Mouse (Mus musculus): Measurements from ENCODE around the gene Gpr107. TPM values are rescaled to one million over a fixed set of nuclear protein-coding genes. Genes with fewer than 3 reads are reported as not detected.
A peak's percentile ranks its signal among the peaks of the same experiment; 100 is the strongest.

Gene Gpr107
- polyA plus RNA-seq, 1 experiment from 2014 or later: 29.9 TPM

DNA sequence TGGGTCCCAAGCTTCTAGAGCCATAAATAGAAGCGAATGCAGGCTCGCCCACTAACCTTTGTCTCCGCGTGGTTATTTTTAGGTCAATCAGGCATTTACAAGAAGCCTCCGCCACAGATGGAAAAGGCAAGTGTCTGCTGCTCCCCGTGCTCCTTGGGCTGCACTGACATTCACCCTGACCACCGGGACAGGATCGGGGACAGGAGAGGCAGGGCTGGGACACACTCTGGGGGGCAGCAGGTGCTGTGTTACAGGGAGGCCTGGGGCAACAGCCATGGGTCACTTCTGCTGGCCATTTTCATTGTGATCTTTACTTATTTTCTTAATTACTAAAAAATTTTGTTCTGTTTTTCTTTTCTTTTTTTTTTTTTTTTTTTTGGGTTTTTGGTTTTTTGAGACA, 39.6 kb downstream of the Gpr107 start:
- peaks cover 10% of the 10 kb centered on the region for H3K4me1 ChIP-seq (ENCODE audit: control insufficient read depth, insufficient read depth, low read length)
- no peak overlapping the region for H3K4me3 ChIP-seq (ENCODE audit: low read length)
- 43% methylated on average over 8 of the region's 8 CpGs for WGBS
- H3K36me3 ChIP-seq (ENCODE audit: control insufficient read depth, insufficient read depth): peaks cover 43% of the 10 kb centered on the region
- ATAC-seq (replicated peaks; ENCODE audit: extremely low read depth, insufficient read depth, low FRiP score): no peak
- peak overlapping the region; percentile 92 for H3K27ac ChIP-seq (ENCODE audit: low read length)
- peak overlapping the region; percentile 36 for H3K4me2 ChIP-seq (ENCODE audit: low read depth, low read length)
- H3K9me3 ChIP-seq (replicated peaks; ENCODE audit: control insufficient read depth, low read length): no peaks in the 10 kb centered on the region
- H3K27me3 ChIP-seq (ENCODE audit: control insufficient read depth, insufficient read depth, low read length): no peaks in the 10 kb centered on the region
- H3K9ac ChIP-seq (ENCODE audit: low read length): peak overlapping the region; percentile 51

- Histone ChIP-seq H3K4me3 (ENCODE audit: low read length) (no peak overlapping the region), H3K4me2 (ENCODE audit: low read depth, low read length) (no peak overlapping the region), H3K4me1 (ENCODE audit: control insufficient read depth, insufficient read depth, low read length) (peaks cover 16% of the 10 kb centered on the region), H3K36me3 (ENCODE audit: control insufficient read depth, insufficient read depth) (peaks cover 31% of the 10 kb centered on the region), H3K9me3 (replicated peaks; ENCODE audit: control insufficient read depth, low read length) (no peaks in the 10 kb centered on the region), H3K27ac (ENCODE audit: low read length) (no peak overlapping the region), H3K27me3 (ENCODE audit: control insufficient read depth, insufficient read depth, low read length) (no peaks in the 10 kb centered on the region), H3K9ac (ENCODE audit: low read length) (0 out of 2 replicates have a peak overlapping the region, but pooled peaks have one; percentile 22)
- no peak for ATAC-seq (replicated peaks; ENCODE audit: extremely low read depth, insufficient read depth, low FRiP score)
- WGBS: 66% methylated on average over 7 of the region's 7 CpGs
Measured at GRCm38 (mm10) chr2:31194356-31195021, 42.4 kb downstream of the Gpr107 start.

DNA sequence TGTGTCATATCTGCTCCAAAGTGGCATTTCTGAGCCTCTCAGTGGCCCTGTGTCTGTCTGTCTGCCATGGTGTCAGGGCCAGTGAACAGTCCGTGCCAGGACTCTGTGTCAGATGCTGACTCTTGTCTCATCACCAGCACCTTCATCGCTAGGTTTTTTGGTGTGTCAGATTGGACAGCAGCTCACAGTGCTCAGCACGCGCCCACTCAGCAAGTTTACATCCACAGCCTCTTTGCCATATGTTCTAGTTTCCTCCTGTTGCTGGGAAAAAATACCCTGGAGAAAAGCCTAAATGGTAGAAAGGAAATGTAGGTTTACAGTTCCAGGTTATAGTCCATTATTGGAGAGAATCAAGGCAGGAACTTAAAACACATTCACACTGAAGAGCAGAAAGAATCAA, 46.5 kb downstream of the Gpr107 start:
- peaks cover 41% of the 10 kb centered on the region for H3K4me1 ChIP-seq (ENCODE audit: control insufficient read depth, insufficient read depth, low read length)
- 0 out of 2 replicates have a peak, but pooled peaks cover 8% of the 10 kb centered on the region for H3K36me3 ChIP-seq (ENCODE audit: control insufficient read depth, insufficient read depth)
- 52% methylated on average over 4 of the region's 4 CpGs for WGBS
- H3K4me2 ChIP-seq (ENCODE audit: low read depth, low read length): no peak overlapping the region
- no peaks in the 10 kb centered on the region for H3K9me3 ChIP-seq (replicated peaks; ENCODE audit: control insufficient read depth, low read length)
- no peak overlapping the region for H3K4me3 ChIP-seq (ENCODE audit: low read length)
- no peaks in the 10 kb centered on the region for H3K27me3 ChIP-seq (ENCODE audit: control insufficient read depth, insufficient read depth, low read length)
- H3K9ac ChIP-seq (ENCODE audit: low read length): no peak overlapping the region
- H3K27ac ChIP-seq (ENCODE audit: low read length): peak overlapping the region; percentile 85
- ATAC-seq (replicated peaks; ENCODE audit: extremely low read depth, insufficient read depth, low FRiP score): no peak

DNA sequence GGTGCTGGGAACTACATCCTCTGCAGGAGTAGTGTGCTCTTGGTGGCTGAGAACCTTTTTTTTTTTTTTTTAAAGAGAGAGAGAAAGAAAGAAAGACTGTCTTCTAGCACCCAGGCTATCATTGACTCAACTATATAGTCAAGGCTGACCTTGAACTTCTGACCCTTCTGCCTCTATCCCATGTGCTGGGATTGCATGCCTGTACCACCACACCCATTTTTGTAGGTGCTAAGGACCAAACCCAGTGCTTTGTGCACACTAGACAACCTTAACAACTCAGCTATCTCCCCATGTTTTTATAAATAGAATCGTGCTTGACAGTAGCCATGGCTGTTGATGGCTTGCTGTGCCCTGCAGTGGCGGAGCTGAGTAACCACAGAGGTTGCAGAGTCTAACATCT, 47.9 kb downstream of the Gpr107 start:
- ATAC-seq (replicated peaks; ENCODE audit: extremely low read depth, insufficient read depth, low FRiP score): no peak
- Histone ChIP-seq H3K9me3 (replicated peaks; ENCODE audit: control insufficient read depth, low read length) (no peaks in the 10 kb centered on the region), H3K36me3 (ENCODE audit: control insufficient read depth, insufficient read depth) (0 out of 2 replicates have a peak, but pooled peaks cover 6% of the 10 kb centered on the region), H3K27me3 (ENCODE audit: control insufficient read depth, insufficient read depth, low read length) (no peaks in the 10 kb centered on the region), H3K4me2 (ENCODE audit: low read depth, low read length) (no peak overlapping the region), H3K9ac (ENCODE audit: low read length) (no peak overlapping the region), H3K4me3 (ENCODE audit: low read length) (no peak overlapping the region), H3K4me1 (ENCODE audit: control insufficient read depth, insufficient read depth, low read length) (peaks cover 52% of the 10 kb centered on the region), H3K27ac (ENCODE audit: low read length) (peak overlapping the region; percentile 75)
- 53% methylated on average over 2 of the region's 2 CpGs for WGBS

GRCm38 (mm10) chr2:31201851-31202250, 49.7 kb downstream of the Gpr107 start:
- H3K36me3 ChIP-seq (ENCODE audit: control insufficient read depth, insufficient read depth): 0 out of 2 replicates have a peak, but pooled peaks cover 2% of the 10 kb centered on the region
- 53% methylated on average over 7 of the region's 7 CpGs for WGBS
- H3K4me2 ChIP-seq (ENCODE audit: low read depth, low read length): no peak overlapping the region
- H3K4me3 ChIP-seq (ENCODE audit: low read length): no peak overlapping the region
- no peaks in the 10 kb centered on the region for H3K9me3 ChIP-seq (replicated peaks; ENCODE audit: control insufficient read depth, low read length)
- H3K9ac ChIP-seq (ENCODE audit: low read length): no peak overlapping the region
- peak overlapping the region; percentile 77 for H3K27ac ChIP-seq (ENCODE audit: low read length)
- no peak for ATAC-seq (replicated peaks; ENCODE audit: extremely low read depth, insufficient read depth, low FRiP score)
- H3K27me3 ChIP-seq (ENCODE audit: control insufficient read depth, insufficient read depth, low read length): no peaks in the 10 kb centered on the region
- H3K4me1 ChIP-seq (ENCODE audit: control insufficient read depth, insufficient read depth, low read length): peaks cover 57% of the 10 kb centered on the region

- no peak overlapping the region for H3K9ac ChIP-seq (ENCODE audit: low read length)
- 50% methylated on average over 3 of the region's 3 CpGs for WGBS
- no peaks in the 10 kb centered on the region for H3K9me3 ChIP-seq (replicated peaks; ENCODE audit: control insufficient read depth, low read length)
- H3K4me3 ChIP-seq (ENCODE audit: low read length): no peak overlapping the region
- 0 out of 2 replicates have a peak, but pooled peaks cover 2% of the 10 kb centered on the region for H3K36me3 ChIP-seq (ENCODE audit: control insufficient read depth, insufficient read depth)
- H3K4me1 ChIP-seq (ENCODE audit: control insufficient read depth, insufficient read depth, low read length): peaks cover 62% of the 10 kb centered on the region
- ATAC-seq (replicated peaks; ENCODE audit: extremely low read depth, insufficient read depth, low FRiP score): no peak
- H3K27ac ChIP-seq (ENCODE audit: low read length): peak overlapping the region; percentile 77
- H3K4me2 ChIP-seq (ENCODE audit: low read depth, low read length): no peak overlapping the region
- H3K27me3 ChIP-seq (ENCODE audit: control insufficient read depth, insufficient read depth, low read length): no peaks in the 10 kb centered on the region
Measured at GRCm38 (mm10) chr2:31202357-31202756, 50.2 kb downstream of the Gpr107 start.

DNA sequence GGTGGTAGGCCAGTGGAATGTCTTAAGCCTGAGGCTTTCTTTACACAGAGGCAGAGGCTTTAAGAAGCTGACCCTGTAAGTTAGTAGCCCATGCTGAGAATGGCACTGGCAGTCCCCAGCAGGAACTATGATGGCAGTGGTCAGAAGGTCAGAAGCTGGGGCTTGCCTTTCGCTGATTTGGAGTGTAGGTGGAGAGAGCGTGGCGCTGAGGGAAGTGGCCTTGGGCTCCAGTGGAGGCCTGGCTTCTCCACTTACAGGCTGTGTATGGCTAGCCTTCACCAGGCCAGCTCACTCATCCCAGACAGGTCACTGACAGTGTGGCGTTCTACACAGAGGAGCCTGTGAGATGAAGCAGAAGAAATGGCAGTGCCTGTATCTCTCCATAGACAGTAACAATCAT, 50.8 kb downstream of the Gpr107 start:
- H3K27ac ChIP-seq (ENCODE audit: low read length): no peak overlapping the region
- no peaks in the 10 kb centered on the region for H3K27me3 ChIP-seq (ENCODE audit: control insufficient read depth, insufficient read depth, low read length)
- H3K9ac ChIP-seq (ENCODE audit: low read length): no peak overlapping the region
- H3K4me3 ChIP-seq (ENCODE audit: low read length): no peak overlapping the region
- WGBS: 71% methylated on average over 4 of the region's 4 CpGs
- ATAC-seq (replicated peaks; ENCODE audit: extremely low read depth, insufficient read depth, low FRiP score): no peak
- H3K4me1 ChIP-seq (ENCODE audit: control insufficient read depth, insufficient read depth, low read length): peaks cover 65% of the 10 kb centered on the region
- 0 out of 2 replicates have a peak, but pooled peaks cover 2% of the 10 kb centered on the region for H3K36me3 ChIP-seq (ENCODE audit: control insufficient read depth, insufficient read depth)
- no peaks in the 10 kb centered on the region for H3K9me3 ChIP-seq (replicated peaks; ENCODE audit: control insufficient read depth, low read length)
- no peak overlapping the region for H3K4me2 ChIP-seq (ENCODE audit: low read depth, low read length)

DNA sequence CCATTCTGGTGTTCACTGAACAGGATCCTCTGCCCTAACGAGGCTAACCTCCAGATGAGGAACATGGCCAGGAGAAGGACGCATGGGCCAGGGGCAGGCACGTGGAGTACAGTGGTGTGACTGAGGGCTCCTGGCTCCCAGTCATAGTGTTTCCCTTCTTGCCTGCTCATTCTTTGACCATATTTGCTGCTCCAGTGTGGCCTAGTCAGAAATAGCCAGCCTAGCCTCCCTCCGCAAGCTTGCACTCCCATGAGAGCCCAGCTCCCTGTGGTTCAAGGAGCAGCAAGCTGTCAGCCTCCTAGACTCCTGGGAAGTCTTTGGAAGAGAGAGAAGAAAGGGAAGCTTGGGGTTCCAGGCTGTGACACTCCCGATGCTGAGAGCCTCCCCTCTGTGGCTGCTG, 52.6 kb downstream of the Gpr107 start:
- H3K9ac ChIP-seq (ENCODE audit: low read length): peak overlapping the region; percentile 24; the same call in 1 of the 2 replicates
- no peak for ATAC-seq (replicated peaks; ENCODE audit: extremely low read depth, insufficient read depth, low FRiP score)
- H3K4me3 ChIP-seq (ENCODE audit: low read length): no peak overlapping the region
- peak overlapping the region; percentile 48 for H3K27ac ChIP-seq (ENCODE audit: low read length)
- no peaks in the 10 kb centered on the region for H3K9me3 ChIP-seq (replicated peaks; ENCODE audit: control insufficient read depth, low read length)
- H3K4me2 ChIP-seq (ENCODE audit: low read depth, low read length): no peak overlapping the region
- H3K36me3 ChIP-seq (ENCODE audit: control insufficient read depth, insufficient read depth): 0 out of 2 replicates have a peak, but pooled peaks cover 2% of the 10 kb centered on the region
- 59% methylated on average over 5 of the region's 5 CpGs for WGBS
- no peaks in the 10 kb centered on the region for H3K27me3 ChIP-seq (ENCODE audit: control insufficient read depth, insufficient read depth, low read length)
- peaks cover 74% of the 10 kb centered on the region for H3K4me1 ChIP-seq (ENCODE audit: control insufficient read depth, insufficient read depth, low read length)

DNA sequence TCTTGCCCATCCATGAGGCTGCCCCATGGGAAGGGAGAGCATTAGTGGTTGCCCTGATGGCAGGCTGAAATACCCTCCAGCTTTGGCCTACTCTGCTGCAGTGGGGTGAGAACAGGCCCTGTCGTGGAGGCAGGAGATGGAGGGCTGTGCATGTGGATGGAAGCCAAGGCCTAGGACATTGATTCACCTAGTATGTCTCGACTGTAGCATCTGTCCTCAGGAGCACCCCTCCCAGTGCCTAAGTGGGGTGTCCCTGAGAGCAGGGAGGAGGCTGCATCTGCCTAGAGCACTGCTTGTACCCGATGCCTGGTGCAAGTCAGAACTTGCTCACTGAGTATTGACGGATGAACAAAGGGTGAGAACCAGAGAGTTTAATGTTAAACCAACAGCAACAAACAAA, 54.1 kb downstream of the Gpr107 start:
- no peak overlapping the region for H3K4me2 ChIP-seq (ENCODE audit: low read depth, low read length)
- peak overlapping the region; percentile 30; the same call in 1 of the 2 replicates for H3K9ac ChIP-seq (ENCODE audit: low read length)
- H3K27ac ChIP-seq (ENCODE audit: low read length): no peak overlapping the region; the same call in 1 of the 2 replicates
- H3K27me3 ChIP-seq (ENCODE audit: control insufficient read depth, insufficient read depth, low read length): no peaks in the 10 kb centered on the region
- 69% methylated on average over 4 of the region's 4 CpGs for WGBS
- no peak overlapping the region for H3K4me3 ChIP-seq (ENCODE audit: low read length)
- ATAC-seq (replicated peaks; ENCODE audit: extremely low read depth, insufficient read depth, low FRiP score): no peak
- H3K9me3 ChIP-seq (replicated peaks; ENCODE audit: control insufficient read depth, low read length): no peaks in the 10 kb centered on the region
- H3K4me1 ChIP-seq (ENCODE audit: control insufficient read depth, insufficient read depth, low read length): peaks cover 72% of the 10 kb centered on the region
- H3K36me3 ChIP-seq (ENCODE audit: control insufficient read depth, insufficient read depth): 0 out of 2 replicates have a peak, but pooled peaks cover 2% of the 10 kb centered on the region
